Mouse (Mus musculus): ENCODE results near the gene Rabgap1l. TPM values are rescaled to one million over a fixed set of nuclear protein-coding genes. Genes with fewer than 3 reads are reported as not detected.

Gene Rabgap1l
- polyA plus RNA-seq, 1 experiment from 2014 or later = 13.6 TPM

- Histone ChIP-seq H3K4me2 (ENCODE audit: low read depth, low read length) (no peak overlapping the region), H3K27me3 (ENCODE audit: control insufficient read depth, insufficient read depth, low read length) (no peaks in the 10 kb centered on the region), H3K4me1 (ENCODE audit: control insufficient read depth, insufficient read depth, low read length) (no peaks in the 10 kb centered on the region), H3K9ac (replicated peaks; ENCODE audit: low read length) (no peak overlapping the region), H3K27ac (replicated peaks; ENCODE audit: low read depth, low read length) (no peak overlapping the region), H3K36me3 (replicated peaks; ENCODE audit: control insufficient read depth, insufficient read depth, low read depth, low read length) (no peaks in the 10 kb centered on the region), H3K9me3 (replicated peaks; ENCODE audit: control insufficient read depth, low read length) (no peaks in the 10 kb centered on the region), H3K4me3 (ENCODE audit: low read depth, low read length) (no peak overlapping the region)
- no peak for DNase-seq (ENCODE audit: low spot score)
- ATAC-seq (replicated peaks; ENCODE audit: insufficient number of reproducible peaks, low FRiP score, low TSS enrichment, low read depth) = no peak
- 90% methylated on average over 5 of the region's 5 CpGs for WGBS
Observed at GRCm38 (mm10) chr1:160244689-160245088, 548.3 kb downstream of the Rabgap1l start.

DNA sequence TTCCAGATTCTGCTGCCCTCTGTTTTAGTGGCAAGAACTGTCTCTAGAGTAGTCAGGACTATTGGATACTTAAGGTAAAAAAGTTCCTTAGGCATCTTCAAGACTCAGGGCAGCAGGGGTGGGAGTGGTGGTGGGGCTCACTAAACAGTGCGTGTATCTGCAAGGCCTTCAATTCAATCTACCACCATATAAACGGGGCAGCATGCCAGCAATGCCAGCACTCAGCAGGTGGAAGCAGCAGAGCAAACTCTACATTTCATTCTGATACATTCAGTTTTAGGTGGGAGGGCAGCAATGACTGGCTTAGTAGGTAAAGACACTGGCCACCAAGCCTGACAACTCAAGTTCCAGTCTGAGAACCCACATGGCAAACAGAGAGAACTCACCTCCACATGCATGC lies 552.9 kb downstream of the Rabgap1l start:
- Histone ChIP-seq H3K9ac (replicated peaks; ENCODE audit: low read length) (no peak overlapping the region), H3K4me2 (ENCODE audit: low read depth, low read length) (no peak overlapping the region), H3K27ac (replicated peaks; ENCODE audit: low read depth, low read length) (no peak overlapping the region), H3K27me3 (ENCODE audit: control insufficient read depth, insufficient read depth, low read length) (no peaks in the 10 kb centered on the region), H3K4me3 (ENCODE audit: low read depth, low read length) (no peak overlapping the region), H3K4me1 (ENCODE audit: control insufficient read depth, insufficient read depth, low read length) (no peaks in the 10 kb centered on the region), H3K36me3 (replicated peaks; ENCODE audit: control insufficient read depth, insufficient read depth, low read depth, low read length) (no peaks in the 10 kb centered on the region), H3K9me3 (replicated peaks; ENCODE audit: control insufficient read depth, low read length) (no peaks in the 10 kb centered on the region)
- no peak for ATAC-seq (replicated peaks; ENCODE audit: insufficient number of reproducible peaks, low FRiP score, low TSS enrichment, low read depth)
- 81% methylated on average over 2 of the region's 2 CpGs for WGBS
- no peak for DNase-seq (ENCODE audit: low spot score)

GRCm38 (mm10) chr1:160238852-160239443 lies 554.1 kb downstream of the Rabgap1l start:
- ATAC-seq (replicated peaks; ENCODE audit: insufficient number of reproducible peaks, low FRiP score, low TSS enrichment, low read depth) = no peak
- no peak overlapping the region for H3K9ac ChIP-seq (replicated peaks; ENCODE audit: low read length)

GRCm38 (mm10) chr1:160237981-160238380 lies 555.0 kb downstream of the Rabgap1l start:
- WGBS = 97% methylated on average over 2 of the region's 2 CpGs
- Histone ChIP-seq H3K4me1 (ENCODE audit: control insufficient read depth, insufficient read depth, low read length) (no peaks in the 10 kb centered on the region), H3K4me2 (ENCODE audit: low read depth, low read length) (no peak overlapping the region), H3K27ac (replicated peaks; ENCODE audit: low read depth, low read length) (no peak overlapping the region), H3K9ac (replicated peaks; ENCODE audit: low read length) (no peak overlapping the region), H3K36me3 (replicated peaks; ENCODE audit: control insufficient read depth, insufficient read depth, low read depth, low read length) (no peaks in the 10 kb centered on the region), H3K4me3 (ENCODE audit: low read depth, low read length) (no peak overlapping the region), H3K9me3 (replicated peaks; ENCODE audit: control insufficient read depth, low read length) (no peaks in the 10 kb centered on the region), H3K27me3 (ENCODE audit: control insufficient read depth, insufficient read depth, low read length) (no peaks in the 10 kb centered on the region)
- no peak for DNase-seq (ENCODE audit: low spot score)
- no peak for ATAC-seq (replicated peaks; ENCODE audit: insufficient number of reproducible peaks, low FRiP score, low TSS enrichment, low read depth)

More at GRCm38 (mm10) chr1:160238852-160239443, 554.1 kb downstream of the Rabgap1l start:
- H3K27ac ChIP-seq (replicated peaks; ENCODE audit: low read depth, low read length) = no peak overlapping the region
- H3K4me3 ChIP-seq (ENCODE audit: low read depth, low read length) = no peak overlapping the region
- no peak overlapping the region for H3K4me2 ChIP-seq (ENCODE audit: low read depth, low read length)
- H3K27me3 ChIP-seq (ENCODE audit: control insufficient read depth, insufficient read depth, low read length) = no peaks in the 10 kb centered on the region
- no peaks in the 10 kb centered on the region for H3K4me1 ChIP-seq (ENCODE audit: control insufficient read depth, insufficient read depth, low read length)
- WGBS = 82% methylated on average over 1 of the region's 1 CpGs
- H3K9me3 ChIP-seq (replicated peaks; ENCODE audit: control insufficient read depth, low read length) = no peaks in the 10 kb centered on the region
- no peak for DNase-seq (ENCODE audit: low spot score)
- H3K36me3 ChIP-seq (replicated peaks; ENCODE audit: control insufficient read depth, insufficient read depth, low read depth, low read length) = no peaks in the 10 kb centered on the region

GRCm38 (mm10) chr1:160233921-160234320 lies 559.1 kb downstream of the Rabgap1l start:
- Histone ChIP-seq H3K4me1 (ENCODE audit: control insufficient read depth, insufficient read depth, low read length) (no peaks in the 10 kb centered on the region), H3K27me3 (ENCODE audit: control insufficient read depth, insufficient read depth, low read length) (no peaks in the 10 kb centered on the region), H3K9me3 (replicated peaks; ENCODE audit: control insufficient read depth, low read length) (no peaks in the 10 kb centered on the region), H3K36me3 (replicated peaks; ENCODE audit: control insufficient read depth, insufficient read depth, low read depth, low read length) (no peaks in the 10 kb centered on the region), H3K4me3 (ENCODE audit: low read depth, low read length) (no peak overlapping the region), H3K4me2 (ENCODE audit: low read depth, low read length) (no peak overlapping the region), H3K9ac (replicated peaks; ENCODE audit: low read length) (no peak overlapping the region), H3K27ac (replicated peaks; ENCODE audit: low read depth, low read length) (no peak overlapping the region)
- DNase-seq (ENCODE audit: low spot score) (no peak), ATAC-seq (replicated peaks; ENCODE audit: insufficient number of reproducible peaks, low FRiP score, low TSS enrichment, low read depth) (no peak)

GRCm38 (mm10) chr1:160232113-160232512 lies 560.9 kb downstream of the Rabgap1l start:
- 89% methylated on average over 3 of the region's 3 CpGs for WGBS
- no peaks in the 10 kb centered on the region for H3K9me3 ChIP-seq (replicated peaks; ENCODE audit: control insufficient read depth, low read length)
- ATAC-seq (replicated peaks; ENCODE audit: insufficient number of reproducible peaks, low FRiP score, low TSS enrichment, low read depth) (no peak), DNase-seq (ENCODE audit: low spot score) (no peak)
- no peaks in the 10 kb centered on the region for H3K4me1 ChIP-seq (ENCODE audit: control insufficient read depth, insufficient read depth, low read length)
- H3K9ac ChIP-seq (replicated peaks; ENCODE audit: low read length) = no peak overlapping the region
- H3K27ac ChIP-seq (replicated peaks; ENCODE audit: low read depth, low read length) = no peak overlapping the region
- H3K27me3 ChIP-seq (ENCODE audit: control insufficient read depth, insufficient read depth, low read length) = no peaks in the 10 kb centered on the region
- no peak overlapping the region for H3K4me3 ChIP-seq (ENCODE audit: low read depth, low read length)
- H3K4me2 ChIP-seq (ENCODE audit: low read depth, low read length) = no peak overlapping the region
- H3K36me3 ChIP-seq (replicated peaks; ENCODE audit: control insufficient read depth, insufficient read depth, low read depth, low read length) = no peaks in the 10 kb centered on the region

GRCm38 (mm10) chr1:160231013-160231412 lies 562.0 kb downstream of the Rabgap1l start:
- Histone ChIP-seq H3K27ac (replicated peaks; ENCODE audit: low read depth, low read length) (no peak overlapping the region), H3K27me3 (ENCODE audit: control insufficient read depth, insufficient read depth, low read length) (no peaks in the 10 kb centered on the region), H3K36me3 (replicated peaks; ENCODE audit: control insufficient read depth, insufficient read depth, low read depth, low read length) (no peaks in the 10 kb centered on the region), H3K4me2 (ENCODE audit: low read depth, low read length) (no peak overlapping the region), H3K9ac (replicated peaks; ENCODE audit: low read length) (no peak overlapping the region), H3K4me3 (ENCODE audit: low read depth, low read length) (no peak overlapping the region), H3K4me1 (ENCODE audit: control insufficient read depth, insufficient read depth, low read length) (no peaks in the 10 kb centered on the region), H3K9me3 (replicated peaks; ENCODE audit: control insufficient read depth, low read length) (no peaks in the 10 kb centered on the region)
- DNase-seq (ENCODE audit: low spot score) (peak; percentile 84), ATAC-seq (replicated peaks; ENCODE audit: insufficient number of reproducible peaks, low FRiP score, low TSS enrichment, low read depth) (no peak)
- 53% methylated on average over 4 of the region's 4 CpGs for WGBS

GRCm38 (mm10) chr1:160227850-160228249 lies 565.2 kb downstream of the Rabgap1l start:
- Histone ChIP-seq H3K36me3 (replicated peaks; ENCODE audit: control insufficient read depth, insufficient read depth, low read depth, low read length) (no peaks in the 10 kb centered on the region), H3K27me3 (ENCODE audit: control insufficient read depth, insufficient read depth, low read length) (no peaks in the 10 kb centered on the region), H3K9ac (replicated peaks; ENCODE audit: low read length) (no peak overlapping the region), H3K27ac (replicated peaks; ENCODE audit: low read depth, low read length) (no peak overlapping the region), H3K9me3 (replicated peaks; ENCODE audit: control insufficient read depth, low read length) (no peaks in the 10 kb centered on the region), H3K4me3 (ENCODE audit: low read depth, low read length) (no peak overlapping the region), H3K4me1 (ENCODE audit: control insufficient read depth, insufficient read depth, low read length) (no peaks in the 10 kb centered on the region), H3K4me2 (ENCODE audit: low read depth, low read length) (no peak overlapping the region)
- DNase-seq (ENCODE audit: low spot score) (no peak), ATAC-seq (replicated peaks; ENCODE audit: insufficient number of reproducible peaks, low FRiP score, low TSS enrichment, low read depth) (no peak)
